Mouse (Mus musculus) embryonic facial prominence, embryonic 11.5 days (tissue): Measurements from ENCODE around the gene Cdx2. TPM values are rescaled to one million over a fixed set of nuclear protein-coding genes. Genes with fewer than 3 reads are reported as not detected.

Experiments
- ATAC-seq: fragments of 200-750 bp; cut with Nextera tagmentation; replicated peaks from 2 replicates; pipeline ENCODE4 v1.8.0; 2017; ENCODE audit warnings: low read depth; ENCODE audit not compliant: insufficient number of reproducible peaks, low FRiP score, low TSS enrichment
- DNase-seq: peaks from one replicate; pipeline ENCODE4 v3.0.0-alpha.2; 2015; ENCODE audit warnings: low spot score
- H3K27ac ChIP-seq: fragments of 300-500 bp; sonication (generic); replicated peaks from 2 replicates; pipeline ENCODE4 v1.5.1; 2014; ENCODE audit warnings: mild to moderate bottlenecking, low read depth, low read length, control low read depth
- H3K27me3 ChIP-seq: fragments of 300-500 bp; sonication (generic); 2 replicates; pipeline ENCODE4 v1.6.1; 2014; ENCODE audit warnings: mild to moderate bottlenecking, low read length, moderate library complexity, mixed read lengths; ENCODE audit not compliant: control insufficient read depth, insufficient read depth
- H3K36me3 ChIP-seq: fragments of 300-500 bp; sonication (generic); replicated peaks from 2 replicates; pipeline ENCODE4 v1.6.1; 2014; ENCODE audit warnings: low read depth, mild to moderate bottlenecking, low read length, moderate library complexity, mixed read lengths; ENCODE audit not compliant: control insufficient read depth, insufficient read depth
- H3K4me1 ChIP-seq: fragments of 300-500 bp; sonication (generic); 2 replicates; pipeline ENCODE4 v1.6.1; 2014; ENCODE audit warnings: low read length, mixed read lengths; ENCODE audit not compliant: control insufficient read depth, insufficient read depth
- H3K4me2 ChIP-seq: fragments of 300-500 bp; sonication (generic); 2 replicates; pipeline ENCODE4 v1.6.1; 2014; ENCODE audit warnings: low read depth, mild to moderate bottlenecking, control low read depth, low read length, moderate library complexity
- H3K4me3 ChIP-seq: fragments of 300-500 bp; sonication (generic); 2 replicates; pipeline ENCODE4 v1.5.1; 2014; ENCODE audit warnings: low read depth, low read length, control low read depth
- H3K9ac ChIP-seq: fragments of 300-500 bp; sonication (generic); replicated peaks from 2 replicates; pipeline ENCODE4 v1.6.1; 2014; ENCODE audit warnings: mild to moderate bottlenecking, control low read depth, low read length
- H3K9me3 ChIP-seq: fragments of 300-500 bp; sonication (generic); replicated peaks from 2 replicates; pipeline ENCODE4 v1.6.1; 2016; ENCODE audit warnings: mild to moderate bottlenecking, low read length, inconsistent platforms, mixed read lengths; ENCODE audit not compliant: control insufficient read depth
- WGBS: fragments of 180-500 bp; shearing (Covaris S2); extraction: QIAGEN DNeasy Blood & Tissue Kit; methylation state at CpG from one replicate; pipeline ENCODE4 v1.1.7; 2014; 5-methylcytosine and 5-hydroxymethylcytosine counted together
- polyA plus RNA-seq: library from polyadenylated mRNA; unstranded; fragments of >200 nt; fragmentation: Nextera tagmentation; extraction: Ambion mirVana; gene quantifications from 2 replicates; pipeline ENCODE4 v1.2.1, GENCODE M21; 2014

Gene Cdx2
- polyA plus RNA-seq, 1 experiment from 2014 or later: not detected

DNA sequence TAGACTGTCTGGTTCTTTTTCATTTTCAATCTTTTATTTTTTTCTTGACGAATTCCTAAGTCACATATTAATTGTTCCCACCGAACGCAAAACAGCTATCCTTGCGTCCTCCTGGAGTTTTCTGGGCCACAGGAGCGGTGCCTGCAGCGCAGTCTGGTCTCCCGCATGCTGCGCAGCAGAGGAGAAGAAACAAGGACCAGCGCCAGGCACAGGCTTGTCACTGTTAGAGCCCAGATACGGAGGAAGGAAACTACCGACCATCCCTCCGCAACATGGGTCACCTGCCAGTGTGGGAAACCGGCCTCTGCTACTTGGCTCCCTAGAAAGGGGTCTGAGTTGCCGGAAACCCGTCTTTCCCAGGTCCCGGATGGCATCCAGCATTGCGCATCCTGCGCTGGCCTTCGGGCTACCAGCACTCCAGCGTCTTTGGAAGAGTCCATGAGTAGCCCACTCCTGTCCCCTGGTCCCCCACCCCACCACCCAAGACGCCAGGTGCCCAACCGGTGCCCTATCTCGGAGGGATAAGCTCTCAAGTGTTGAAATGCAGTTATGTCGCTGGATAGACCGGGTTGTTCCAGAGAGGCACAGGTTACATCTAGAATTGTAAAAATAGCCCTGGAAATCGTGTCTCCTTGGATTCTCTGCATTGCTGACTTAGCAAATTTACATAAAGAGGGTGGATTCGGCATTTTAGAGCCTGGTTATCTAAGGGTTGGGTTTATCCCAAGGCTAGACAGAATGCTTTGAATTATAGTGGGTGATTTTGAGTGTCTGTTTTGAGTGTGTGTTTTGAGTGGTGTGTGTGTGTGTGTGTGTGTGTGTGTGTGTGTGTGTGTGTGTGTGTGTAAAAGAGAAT, 6.0 kb upstream of the Cdx2 start:
- H3K9me3 ChIP-seq: no peaks in the 10 kb centered on the region
- no peak overlapping the region for H3K4me3 ChIP-seq
- 2% methylated on average over 27 of the region's 27 CpGs for WGBS
- no peak overlapping the region for H3K27ac ChIP-seq
- ATAC-seq: no peak
- no peak overlapping the region for H3K4me2 ChIP-seq
- H3K9ac ChIP-seq: no peak overlapping the region
- H3K4me1 ChIP-seq: no peaks in the 10 kb centered on the region
- no peaks in the 10 kb centered on the region for H3K36me3 ChIP-seq
- DNase-seq: peak; percentile 1
- peaks cover 94% of the 10 kb centered on the region for H3K27me3 ChIP-seq

DNA sequence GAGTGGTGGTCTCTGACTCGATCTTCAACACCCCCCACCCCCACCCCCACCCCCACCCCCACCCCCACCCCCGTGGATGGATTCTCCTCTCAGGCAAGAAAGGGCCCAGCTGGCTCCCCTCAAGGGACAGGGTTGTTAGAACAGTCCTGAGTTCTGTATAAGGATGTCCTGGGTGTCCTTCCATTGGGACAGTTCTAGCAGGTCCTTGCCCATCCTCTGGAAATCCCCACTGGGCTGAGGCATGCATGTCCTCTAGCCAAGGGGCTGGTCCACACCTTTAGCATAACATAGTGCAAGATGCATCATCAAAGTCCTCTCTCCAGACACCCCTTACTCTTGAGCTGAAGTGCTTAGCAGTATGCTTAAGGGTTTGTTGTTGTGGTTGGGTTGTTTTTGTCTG, 2.7 kb upstream of the Cdx2 start:
- no peak overlapping the region for H3K9ac ChIP-seq
- H3K27me3 ChIP-seq: peaks cover 90% of the 10 kb centered on the region
- H3K9me3 ChIP-seq: no peaks in the 10 kb centered on the region
- ATAC-seq (no peak), DNase-seq (no peak)
- no peak overlapping the region for H3K27ac ChIP-seq
- no peaks in the 10 kb centered on the region for H3K36me3 ChIP-seq
- H3K4me2 ChIP-seq: no peak overlapping the region
- no peak overlapping the region for H3K4me3 ChIP-seq
- H3K4me1 ChIP-seq: peaks cover 5% of the 10 kb centered on the region; the same call in 1 of the 2 replicates
- 0% methylated on average over 2 of the region's 2 CpGs for WGBS

GRCm38 (mm10) chr5:147308451-147308850, 1.4 kb upstream of the Cdx2 start:
- H3K4me2 ChIP-seq: no peak overlapping the region
- WGBS: 4% methylated on average over 9 of the region's 9 CpGs
- peaks cover 91% of the 10 kb centered on the region for H3K27me3 ChIP-seq
- no peak overlapping the region for H3K4me3 ChIP-seq
- ATAC-seq: no peak
- no peaks in the 10 kb centered on the region for H3K36me3 ChIP-seq
- no peak for DNase-seq
- H3K9ac ChIP-seq: no peak overlapping the region
- no peak overlapping the region for H3K27ac ChIP-seq
- H3K4me1 ChIP-seq: peaks cover 7% of the 10 kb centered on the region; the same call in 1 of the 2 replicates
- no peaks in the 10 kb centered on the region for H3K9me3 ChIP-seq

DNA sequence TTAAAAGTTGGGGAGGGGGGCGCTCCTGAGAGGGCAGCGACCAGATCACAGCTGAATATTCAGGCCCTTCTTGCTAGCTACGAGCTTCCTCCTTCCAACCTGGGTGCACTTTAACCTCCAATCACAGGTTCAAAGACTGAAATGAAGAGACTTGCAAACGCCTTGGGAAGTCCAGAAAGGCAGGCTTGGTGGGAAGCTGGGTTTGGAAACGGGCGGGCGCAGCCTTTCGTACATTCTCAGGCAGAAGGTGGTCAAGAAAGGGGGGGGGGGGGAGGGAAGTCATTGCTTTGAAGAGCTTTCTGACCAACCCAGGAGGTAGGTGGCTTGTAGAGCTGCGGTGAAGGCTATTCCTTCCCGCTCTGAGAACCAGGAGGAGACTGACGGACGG, 322 bp upstream of the Cdx2 start:
- ATAC-seq (no peak), DNase-seq (no peak)
- Histone ChIP-seq H3K4me3 (no peak overlapping the region), H3K9me3 (no peaks in the 10 kb centered on the region), H3K27me3 (peaks cover 91% of the 10 kb centered on the region), H3K27ac (no peak overlapping the region), H3K4me2 (no peak overlapping the region), H3K9ac (no peak overlapping the region), H3K4me1 (peaks cover 7% of the 10 kb centered on the region; the same call in 1 of the 2 replicates), H3K36me3 (no peaks in the 10 kb centered on the region)
- whole genome bisulfite sequencing: 1% methylated on average over 12 of the region's 12 CpGs

GRCm38 (mm10) chr5:147305856-147306637, 1.0 kb downstream of the Cdx2 start:
- Histone ChIP-seq H3K4me1 (peaks cover 7% of the 10 kb centered on the region; the same call in 1 of the 2 replicates), H3K9me3 (no peaks in the 10 kb centered on the region), H3K36me3 (no peaks in the 10 kb centered on the region), H3K4me2 (no peak overlapping the region), H3K9ac (no peak overlapping the region), H3K27ac (no peak overlapping the region), H3K27me3 (peaks cover 90% of the 10 kb centered on the region), H3K4me3 (no peak overlapping the region)
- DNase-seq (no peak), ATAC-seq (no peak)
- under 1% methylated on average over 58 of the region's 58 CpGs for WGBS

- Histone ChIP-seq H3K27me3 (peaks cover 89% of the 10 kb centered on the region), H3K4me2 (no peak overlapping the region), H3K27ac (no peak overlapping the region), H3K4me1 (peaks cover 7% of the 10 kb centered on the region; the same call in 1 of the 2 replicates), H3K9ac (no peak overlapping the region), H3K36me3 (no peaks in the 10 kb centered on the region), H3K9me3 (no peaks in the 10 kb centered on the region), H3K4me3 (no peak overlapping the region)
- DNase-seq (no peak), ATAC-seq (no peak)
- 1% methylated on average over 16 of the region's 16 CpGs for WGBS
Observed at GRCm38 (mm10) chr5:147305166-147305565, 1.9 kb downstream of the Cdx2 start.

GRCm38 (mm10) chr5:147304276-147305155, 2.6 kb downstream of the Cdx2 start:
- Histone ChIP-seq H3K4me2 (no peak overlapping the region), H3K4me1 (peaks cover 7% of the 10 kb centered on the region; the same call in 1 of the 2 replicates), H3K27me3 (peaks cover 90% of the 10 kb centered on the region), H3K27ac (no peak overlapping the region), H3K36me3 (no peaks in the 10 kb centered on the region), H3K9me3 (no peaks in the 10 kb centered on the region), H3K9ac (no peak overlapping the region), H3K4me3 (no peak overlapping the region)
- WGBS: under 1% methylated on average over 54 of the region's 54 CpGs
- DNase-seq (no peak), ATAC-seq (no peak)
